Mouse (Mus musculus) stomach, postnatal 0 days (tissue): ENCODE data around the gene Psen2. TPM values are rescaled to one million over a fixed set of nuclear protein-coding genes. Genes with fewer than 3 reads are reported as not detected.

ENCODE experiments used
- ATAC-seq: fragments of 200-750 bp; cut with Nextera tagmentation; 2 replicates; pipeline ENCODE4 v1.8.0; 2017; ENCODE audit not compliant: low FRiP score, low TSS enrichment
- DNase-seq: peaks from one replicate; pipeline ENCODE4 v3.0.0-alpha.2; 2016; ENCODE audit warnings: low spot score
- H3K27ac ChIP-seq: fragments of 300-500 bp; sonication (generic); replicated peaks from 2 replicates; pipeline ENCODE4 v1.5.1; 2014; ENCODE audit warnings: mild to moderate bottlenecking, control low read depth
- H3K27me3 ChIP-seq: fragments of 300-500 bp; sonication (generic); 2 replicates; pipeline ENCODE4 v1.6.1; 2014; ENCODE audit warnings: low read length; ENCODE audit not compliant: control insufficient read depth, insufficient read depth
- H3K36me3 ChIP-seq: fragments of 300-500 bp; sonication (generic); 2 replicates; pipeline ENCODE4 v1.6.1; 2014; ENCODE audit warnings: low read length, mixed read lengths; ENCODE audit not compliant: control insufficient read depth, insufficient read depth
- H3K4me1 ChIP-seq: fragments of 300-500 bp; sonication (generic); replicated peaks from 2 replicates; pipeline ENCODE4 v1.6.1; 2014; ENCODE audit warnings: antibody characterized with exemption; ENCODE audit not compliant: control insufficient read depth, insufficient read depth
- H3K4me2 ChIP-seq: fragments of 300-500 bp; sonication (generic); replicated peaks from 2 replicates; pipeline ENCODE4 v1.6.1; 2014; ENCODE audit warnings: low read depth, mild to moderate bottlenecking, control low read depth, moderate library complexity
- H3K4me3 ChIP-seq: fragments of 300-500 bp; sonication (generic); 2 replicates; pipeline ENCODE4 v1.5.1; 2014; ENCODE audit warnings: low read depth, low read length, control low read depth
- H3K9ac ChIP-seq: fragments of 300-500 bp; sonication (generic); 2 replicates; pipeline ENCODE4 v1.6.1; 2014; ENCODE audit warnings: mild to moderate bottlenecking, low read length, control low read depth, mixed read lengths
- H3K9me3 ChIP-seq: fragments of 300-500 bp; sonication (generic); 2 replicates; pipeline ENCODE4 v1.6.1; 2016; ENCODE audit warnings: low read length; ENCODE audit not compliant: control insufficient read depth
- CTCF ChIP-seq: IDR thresholded peaks from 2 replicates; pipeline ENCODE4 v1.5.1; 2016; ENCODE audit warnings: antibody characterized with exemption, low read depth, mild to moderate bottlenecking, moderate library complexity
- EP300 ChIP-seq: optimal IDR thresholded peaks from 2 replicates; pipeline ENCODE3; 2016; ENCODE audit warnings: antibody characterized with exemption
- WGBS: fragments of 180-500 bp; shearing (Covaris S2); extraction: QIAGEN DNeasy Blood & Tissue Kit; methylation state at CpG from one replicate; pipeline ENCODE4 v1.1.7; 2014; 5-methylcytosine and 5-hydroxymethylcytosine counted together
- polyA plus RNA-seq: library from polyadenylated mRNA; unstranded; fragments of >200 nt; fragmentation: Nextera tagmentation; extraction: Ambion mirVana; gene quantifications from 2 replicates; pipeline ENCODE4 v1.2.1, GENCODE M21; 2015

Psen2 gene
- polyA plus RNA-seq, 1 experiment from 2014 or later, result 14.3 TPM

DNA sequence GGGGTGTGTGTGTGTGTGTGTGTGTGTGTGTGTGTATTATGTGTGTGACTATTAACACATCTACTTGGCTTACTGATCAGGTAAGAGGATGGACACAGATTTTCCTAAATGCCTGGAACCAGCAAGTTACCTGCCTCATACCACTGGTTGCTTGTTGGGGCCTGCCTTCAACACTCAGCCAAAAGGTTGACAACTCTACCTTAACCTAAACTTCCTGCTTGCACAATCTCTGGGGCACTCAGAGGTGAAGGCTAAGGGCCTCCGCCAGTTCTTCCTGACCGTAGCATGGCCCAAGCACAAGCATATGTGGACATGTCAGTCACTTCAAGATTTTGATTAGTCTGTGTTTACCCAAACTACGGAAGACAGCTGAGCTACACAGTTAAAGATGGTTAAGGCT is 65.3 kb downstream of the Psen2 start:
- H3K4me3 ChIP-seq, result no peak overlapping the region
- H3K9ac ChIP-seq, result no peak overlapping the region
- H3K4me1 ChIP-seq, result peaks cover 5% of the 10 kb centered on the region; the same call in 1 of the 2 replicates
- H3K4me2 ChIP-seq, result no peak overlapping the region
- DNase-seq (no peak), ATAC-seq (no peak)
- TF ChIP-seq CTCF, result no peak
- TF ChIP-seq EP300, result no peak
- no peaks in the 10 kb centered on the region for H3K36me3 ChIP-seq
- H3K9me3 ChIP-seq, result no peaks in the 10 kb centered on the region
- no peak overlapping the region for H3K27ac ChIP-seq
- 42% methylated on average over 3 of the region's 3 CpGs for WGBS
- no peaks in the 10 kb centered on the region for H3K27me3 ChIP-seq

DNA sequence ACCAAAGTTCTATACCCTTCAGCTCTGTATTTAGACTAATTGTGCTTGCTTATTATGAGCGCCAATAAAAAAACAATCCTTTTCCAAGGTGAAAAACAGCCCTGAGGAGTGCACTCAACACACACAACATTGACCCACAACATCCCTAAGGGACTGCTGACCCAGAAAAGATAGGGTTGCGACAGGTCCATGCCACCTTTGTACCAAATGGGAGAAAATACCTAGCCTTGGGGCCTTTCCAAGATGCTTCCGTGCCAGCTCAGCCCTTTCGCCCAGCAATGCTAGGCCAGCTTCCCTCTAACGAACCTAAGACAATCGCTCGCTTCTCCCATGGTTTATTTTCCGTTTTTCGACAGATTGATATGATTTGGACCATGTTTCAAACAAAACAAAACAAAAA is 66.7 kb downstream of the Psen2 start:
- DNase-seq, result no peak
- H3K9me3 ChIP-seq, result no peaks in the 10 kb centered on the region
- TF ChIP-seq EP300 (no peak), CTCF (no peak)
- 0 out of 2 replicates have a peak overlapping the region, but pooled peaks have one; percentile 19 for H3K27ac ChIP-seq
- peak overlapping the region; percentile 63 for H3K4me2 ChIP-seq
- peaks cover 5% of the 10 kb centered on the region; the same call in 1 of the 2 replicates for H3K4me1 ChIP-seq
- peak overlapping the region; percentile 66; the same call in 1 of the 2 replicates for H3K4me3 ChIP-seq
- 90% methylated on average over 9 of the region's 9 CpGs for WGBS
- no peaks in the 10 kb centered on the region for H3K36me3 ChIP-seq
- no peaks in the 10 kb centered on the region for H3K27me3 ChIP-seq
- ATAC-seq, result no peak
- no peak overlapping the region for H3K9ac ChIP-seq

DNA sequence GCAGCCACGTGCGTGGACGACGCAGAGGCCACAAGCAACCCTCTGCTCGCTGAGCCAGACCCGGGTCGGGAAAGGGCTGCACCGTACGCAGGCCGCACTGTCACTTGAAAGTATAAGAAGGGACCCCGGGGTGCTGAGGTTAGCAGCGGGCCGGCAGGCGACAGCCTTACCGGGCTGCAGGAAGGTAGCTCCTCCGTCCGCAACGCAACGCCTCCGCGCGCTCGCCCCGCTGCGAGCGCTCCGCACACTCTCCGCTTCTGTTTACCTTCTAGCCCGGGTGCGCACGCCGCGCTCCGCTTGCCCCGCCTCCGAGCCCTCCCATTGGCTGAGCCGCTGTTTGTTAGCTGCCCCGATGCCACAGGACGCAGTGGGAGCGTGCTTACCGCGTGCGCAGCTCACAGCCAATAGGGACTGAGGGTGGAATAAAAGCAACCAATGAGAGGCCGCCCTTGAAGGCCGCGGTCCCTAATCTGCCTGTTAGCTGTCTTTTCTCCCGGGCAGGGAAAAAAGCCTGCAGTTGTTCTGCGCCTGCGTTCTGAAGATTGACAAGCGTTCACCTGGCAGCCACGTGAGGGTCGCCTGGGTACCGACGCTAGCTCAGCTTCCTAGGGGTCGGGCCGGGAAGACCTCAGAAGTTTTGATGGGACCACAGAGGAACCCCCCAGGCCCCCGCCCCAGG is 67.4 kb downstream of the Psen2 start:
- Histone ChIP-seq H3K27me3 (no peaks in the 10 kb centered on the region), H3K9ac (peak overlapping the region; percentile 72), H3K4me1 (peaks cover 5% of the 10 kb centered on the region; the same call in 1 of the 2 replicates), H3K36me3 (no peaks in the 10 kb centered on the region), H3K4me2 (peak overlapping the region; percentile 63), H3K9me3 (no peaks in the 10 kb centered on the region), H3K4me3 (peak overlapping the region; percentile 66), H3K27ac (peak overlapping the region; percentile 82)
- peak; percentile 99 for ATAC-seq
- peak; percentile 99 for DNase-seq
- WGBS, result under 1% methylated on average over 57 of the region's 57 CpGs
- no peak for TF ChIP-seq EP300
- no peak for TF ChIP-seq CTCF

DNA sequence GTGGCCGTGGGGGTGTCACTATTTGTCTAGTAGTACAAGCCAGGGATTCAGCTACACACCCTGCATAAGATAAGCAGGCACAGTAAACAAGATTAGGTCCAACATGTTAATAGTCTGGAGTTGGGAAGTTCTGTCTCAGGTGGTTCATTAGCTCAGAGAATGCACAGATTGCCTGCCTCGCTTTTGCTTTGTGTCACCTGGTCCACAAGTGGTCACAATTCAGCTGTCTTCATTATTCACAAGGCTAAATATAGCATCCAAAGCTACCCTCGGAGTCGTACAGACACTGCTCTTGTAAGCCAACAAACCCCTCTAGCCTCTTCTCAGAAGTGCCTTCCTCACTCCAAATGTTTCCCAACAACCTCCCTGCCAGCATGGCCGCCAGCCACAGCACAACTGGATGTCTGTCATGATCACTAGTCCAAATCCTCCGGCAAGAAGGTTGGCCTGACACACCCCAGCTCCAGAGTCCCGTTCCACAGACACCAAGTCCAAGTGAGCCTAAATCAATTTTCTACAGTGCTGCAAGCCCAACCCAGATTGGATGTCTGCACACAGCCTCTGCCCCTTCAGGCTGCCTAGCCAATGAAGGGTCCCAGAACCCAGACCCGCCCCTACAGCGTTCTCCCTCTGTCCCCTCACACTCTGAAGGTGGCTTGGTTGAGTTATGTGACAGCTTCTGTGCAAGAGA is 68.3 kb downstream of the Psen2 start:
- ATAC-seq (peak; percentile 60), DNase-seq (peak; percentile 66)
- H3K4me3 ChIP-seq, result peak overlapping the region; percentile 66
- 17% methylated on average over 9 of the region's 9 CpGs for WGBS
- no peaks in the 10 kb centered on the region for H3K27me3 ChIP-seq
- H3K4me1 ChIP-seq, result peaks cover 5% of the 10 kb centered on the region; the same call in 1 of the 2 replicates
- H3K9me3 ChIP-seq, result no peaks in the 10 kb centered on the region
- peak overlapping the region; percentile 63 for H3K4me2 ChIP-seq
- peak overlapping the region; percentile 72 for H3K9ac ChIP-seq
- peak overlapping the region; percentile 82; the same call in 1 of the 2 replicates for H3K27ac ChIP-seq
- no peaks in the 10 kb centered on the region for H3K36me3 ChIP-seq
- TF ChIP-seq CTCF (no peak), EP300 (no peak)

DNA sequence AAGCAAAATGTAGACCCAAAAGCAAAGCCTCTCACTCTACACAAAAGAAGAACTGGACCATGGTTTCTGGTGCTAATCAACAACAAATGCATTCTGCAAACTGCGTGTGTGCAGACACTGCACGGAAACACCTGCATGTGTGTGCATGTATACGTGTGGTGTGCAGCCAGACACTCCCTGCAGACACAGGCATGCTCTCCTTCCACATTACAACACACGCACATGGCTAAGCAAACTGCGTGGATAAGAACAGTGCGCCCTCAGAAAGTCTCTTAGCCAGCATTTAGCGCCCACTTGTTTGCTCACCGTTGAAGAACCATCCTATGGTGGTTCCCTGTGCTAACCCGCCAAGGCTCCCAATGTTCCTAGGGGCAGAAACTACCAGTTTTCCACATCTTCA is 69.2 kb downstream of the Psen2 start:
- Histone ChIP-seq H3K9ac (no peak overlapping the region), H3K9me3 (no peaks in the 10 kb centered on the region), H3K4me2 (peak overlapping the region; percentile 63; the same call in 1 of the 2 replicates), H3K4me3 (no peak overlapping the region), H3K36me3 (no peaks in the 10 kb centered on the region), H3K4me1 (peaks cover 5% of the 10 kb centered on the region; the same call in 1 of the 2 replicates), H3K27me3 (no peaks in the 10 kb centered on the region), H3K27ac (no peak overlapping the region)
- TF ChIP-seq EP300, result no peak
- no peak for TF ChIP-seq CTCF
- no peak for ATAC-seq
- DNase-seq, result no peak
- WGBS, result 73% methylated on average over 9 of the region's 9 CpGs

DNA sequence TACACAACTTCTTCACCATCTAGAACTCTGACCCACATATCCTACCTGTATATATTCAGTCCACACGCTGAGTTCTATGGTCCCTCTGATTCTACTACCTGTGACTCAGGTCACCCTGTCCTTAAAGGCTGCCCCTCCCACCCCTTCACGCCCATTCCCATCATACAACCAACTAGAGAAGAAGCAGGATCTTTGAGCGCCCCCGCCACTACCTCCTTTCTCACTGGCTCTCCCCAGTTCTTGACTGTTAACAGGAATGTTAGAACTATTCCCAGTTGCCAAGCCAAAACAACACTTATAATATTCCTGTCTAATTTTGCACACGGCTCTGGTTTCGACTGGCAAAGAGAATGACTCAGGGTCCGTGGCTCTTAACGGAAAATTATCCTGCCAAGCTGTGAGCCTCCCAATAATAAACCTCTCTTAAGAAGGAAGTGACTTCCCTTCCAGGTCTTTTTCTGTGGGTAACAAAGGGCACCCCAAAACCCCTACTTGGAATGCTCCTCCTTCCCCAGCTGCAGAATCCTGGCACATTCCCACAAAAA is 69.8 kb downstream of the Psen2 start:
- H3K4me3 ChIP-seq, result no peak overlapping the region
- 65% methylated on average over 8 of the region's 8 CpGs for WGBS
- no peak for ATAC-seq
- no peaks in the 10 kb centered on the region for H3K36me3 ChIP-seq
- H3K9me3 ChIP-seq, result no peaks in the 10 kb centered on the region
- no peak for DNase-seq
- TF ChIP-seq EP300 (no peak), CTCF (no peak)
- no peaks in the 10 kb centered on the region for H3K27me3 ChIP-seq
- no peak overlapping the region for H3K27ac ChIP-seq
- no peak overlapping the region for H3K4me2 ChIP-seq
- H3K4me1 ChIP-seq, result peaks cover 5% of the 10 kb centered on the region; the same call in 1 of the 2 replicates
- H3K9ac ChIP-seq, result no peak overlapping the region
